Mouse (Mus musculus): Measurements from ENCODE around the gene Ndufaf3. TPM values are rescaled to one million over a fixed set of nuclear protein-coding genes. Genes with fewer than 3 reads are reported as not detected.
"Not testable (repeated sequence)": the region's sequence is repeated elsewhere in the genome, so short reads cannot be mapped to it uniquely, and the experiment has no call there.

Gene Ndufaf3
- 50.5 and 58.6 TPM in 2 replicates for polyA plus RNA-seq (2016; fragmentation: Nextera tagmentation; extraction: Ambion mirVana)

- under 1% methylated on average over 73 of the region's 73 CpGs for WGBS
- DNase-seq (ENCODE audit: low spot score) = peak; percentile 98
- Histone ChIP-seq H3K9me3 (no peaks in the 10 kb centered on the region), H3K36me3 (peaks cover 53% of the 10 kb centered on the region), H3K4me3 (peak within 1 kb of the TSS; percentile 85), H3K4me1 (peaks cover 48% of the 10 kb centered on the region), H3K27me3 (ENCODE audit: insufficient read depth, poor library complexity, severe bottlenecking) (no peaks in the 10 kb centered on the region), H3K27ac (peak within 1 kb of the TSS; percentile 94)
These were observed at the start of gene Ndufaf3 for GRCm38 (mm10) chr9:108566815-108567776. Ndufaf3 (minus strand) TSS chr9:108567434.

- no peak overlapping the region for H3K27ac ChIP-seq
- peaks cover 99% of the 10 kb centered on the region for H3K36me3 ChIP-seq
- 0 out of 2 replicates have a peak, but pooled peaks cover 9% of the 10 kb centered on the region for H3K4me1 ChIP-seq
- no peaks in the 10 kb centered on the region for H3K9me3 ChIP-seq
- no peak for DNase-seq (ENCODE audit: low spot score)
- H3K4me3 ChIP-seq = no peak overlapping the region
- WGBS = 95% methylated on average over 10 of the region's 10 CpGs
- H3K27me3 ChIP-seq (ENCODE audit: insufficient read depth, poor library complexity, severe bottlenecking) = no peaks in the 10 kb centered on the region
These were observed 44.3 kb upstream of the Ndufaf3 start for GRCm38 (mm10) chr9:108611488-108611887.

GRCm38 (mm10) chr9:108608889-108609288 lies 41.7 kb upstream of the Ndufaf3 start:
- H3K27me3 ChIP-seq (ENCODE audit: insufficient read depth, poor library complexity, severe bottlenecking) = no peaks in the 10 kb centered on the region
- WGBS = 81% methylated on average over 4 of the region's 4 CpGs

GRCm38 (mm10) chr9:108607929-108608328 lies 40.7 kb upstream of the Ndufaf3 start:
- not testable (repeated sequence) for H3K27me3 ChIP-seq (ENCODE audit: insufficient read depth, poor library complexity, severe bottlenecking); H3K9me3 ChIP-seq; H3K4me3 ChIP-seq; H3K27ac ChIP-seq; DNase-seq (ENCODE audit: low spot score)
- 0 out of 2 replicates have a peak, but pooled peaks cover 16% of the 10 kb centered on the region for H3K4me1 ChIP-seq
- WGBS = 90% methylated on average over 5 of the region's 5 CpGs
- H3K36me3 ChIP-seq = peaks cover 100% of the 10 kb centered on the region

More at GRCm38 (mm10) chr9:108608889-108609288, 41.7 kb upstream of the Ndufaf3 start:
- no peak for DNase-seq (ENCODE audit: low spot score)
- Histone ChIP-seq H3K4me1 (0 out of 2 replicates have a peak, but pooled peaks cover 16% of the 10 kb centered on the region), H3K36me3 (peaks cover 100% of the 10 kb centered on the region), H3K9me3 (no peaks in the 10 kb centered on the region), H3K4me3 (no peak overlapping the region), H3K27ac (no peak overlapping the region)

GRCm38 (mm10) chr9:108601986-108602385 lies 34.8 kb upstream of the Ndufaf3 start:
- Histone ChIP-seq H3K36me3 (peaks cover 51% of the 10 kb centered on the region), H3K4me3 (no peak overlapping the region), H3K27me3 (ENCODE audit: insufficient read depth, poor library complexity, severe bottlenecking) (no peaks in the 10 kb centered on the region), H3K9me3 (no peaks in the 10 kb centered on the region), H3K27ac (no peak overlapping the region), H3K4me1 (peaks cover 18% of the 10 kb centered on the region)
- 85% methylated on average over 4 of the region's 4 CpGs for WGBS
- DNase-seq (ENCODE audit: low spot score) = no peak

- no peak overlapping the region for H3K4me3 ChIP-seq
- no peaks in the 10 kb centered on the region for H3K9me3 ChIP-seq
- H3K27ac ChIP-seq = no peak overlapping the region
- peaks cover 30% of the 10 kb centered on the region for H3K4me1 ChIP-seq
- 52% methylated on average over 2 of the region's 2 CpGs for whole genome bisulfite sequencing
- peaks cover 31% of the 10 kb centered on the region for H3K36me3 ChIP-seq
- no peaks in the 10 kb centered on the region for H3K27me3 ChIP-seq (ENCODE audit: insufficient read depth, poor library complexity, severe bottlenecking)
- no peak for DNase-seq (ENCODE audit: low spot score)
These were observed 32.8 kb upstream of the Ndufaf3 start for GRCm38 (mm10) chr9:108600011-108600410.

GRCm38 (mm10) chr9:108599021-108599566 lies 31.9 kb upstream of the Ndufaf3 start:
- WGBS = 82% methylated on average over 4 of the region's 4 CpGs
- H3K27me3 ChIP-seq (ENCODE audit: insufficient read depth, poor library complexity, severe bottlenecking) = no peaks in the 10 kb centered on the region
- H3K9me3 ChIP-seq = no peaks in the 10 kb centered on the region
- DNase-seq (ENCODE audit: low spot score) = no peak
- no peak overlapping the region for H3K27ac ChIP-seq
- peaks cover 22% of the 10 kb centered on the region for H3K36me3 ChIP-seq
- peaks cover 30% of the 10 kb centered on the region for H3K4me1 ChIP-seq
- no peak overlapping the region for H3K4me3 ChIP-seq

- Histone ChIP-seq H3K27me3 (ENCODE audit: insufficient read depth, poor library complexity, severe bottlenecking) (no peaks in the 10 kb centered on the region), H3K4me1 (peaks cover 34% of the 10 kb centered on the region), H3K9me3 (no peaks in the 10 kb centered on the region), H3K4me3 (peak within 1 kb of the TSS; percentile 74), H3K27ac (peak within 1 kb of the TSS; percentile 88), H3K36me3 (peaks cover 6% of the 10 kb centered on the region)
- 2% methylated on average over 69 of the region's 69 CpGs for WGBS
- peak; percentile 90 for DNase-seq (ENCODE audit: low spot score)
These were observed 29.9 kb upstream of the Ndufaf3 start, which contains the start of gene P4htm for GRCm38 (mm10) chr9:108596998-108597764. P4htm (minus strand) TSS chr9:108597667.

- no peak for DNase-seq (ENCODE audit: low spot score)
- Histone ChIP-seq H3K9me3 (no peaks in the 10 kb centered on the region), H3K4me3 (peak overlapping the region; percentile 16; the same call in 1 of the 2 replicates), H3K27ac (peak overlapping the region; percentile 57), H3K36me3 (peaks cover 6% of the 10 kb centered on the region), H3K27me3 (ENCODE audit: insufficient read depth, poor library complexity, severe bottlenecking) (no peaks in the 10 kb centered on the region), H3K4me1 (peaks cover 41% of the 10 kb centered on the region)
- WGBS = 32% methylated on average over 3 of the region's 3 CpGs
These were observed 27.1 kb upstream of the Ndufaf3 start for GRCm38 (mm10) chr9:108594354-108594753.

GRCm38 (mm10) chr9:108591462-108591861 lies 24.2 kb upstream of the Ndufaf3 start:
- no peak overlapping the region for H3K27ac ChIP-seq
- peaks cover 6% of the 10 kb centered on the region for H3K36me3 ChIP-seq
- peaks cover 53% of the 10 kb centered on the region for H3K4me1 ChIP-seq
- no peaks in the 10 kb centered on the region for H3K9me3 ChIP-seq
- H3K4me3 ChIP-seq = no peak overlapping the region
- H3K27me3 ChIP-seq (ENCODE audit: insufficient read depth, poor library complexity, severe bottlenecking) = no peaks in the 10 kb centered on the region
- WGBS = 80% methylated on average over 4 of the region's 4 CpGs
- DNase-seq (ENCODE audit: low spot score) = no peak

GRCm38 (mm10) chr9:108589229-108589628 lies 22.0 kb upstream of the Ndufaf3 start:
- WGBS = 71% methylated on average over 5 of the region's 5 CpGs
- no peaks in the 10 kb centered on the region for H3K27me3 ChIP-seq (ENCODE audit: insufficient read depth, poor library complexity, severe bottlenecking)
- H3K36me3 ChIP-seq = peaks cover 6% of the 10 kb centered on the region
- no peak for DNase-seq (ENCODE audit: low spot score)
- H3K4me3 ChIP-seq = no peak overlapping the region
- H3K27ac ChIP-seq = peak overlapping the region; percentile 92
- no peaks in the 10 kb centered on the region for H3K9me3 ChIP-seq
- H3K4me1 ChIP-seq = peaks cover 46% of the 10 kb centered on the region

- H3K4me1 ChIP-seq = peaks cover 51% of the 10 kb centered on the region
- H3K27ac ChIP-seq = peak overlapping the region; percentile 92
- peak; percentile 97 for DNase-seq (ENCODE audit: low spot score)
- H3K27me3 ChIP-seq (ENCODE audit: insufficient read depth, poor library complexity, severe bottlenecking) = no peaks in the 10 kb centered on the region
- H3K9me3 ChIP-seq = no peaks in the 10 kb centered on the region
- peaks cover 3% of the 10 kb centered on the region for H3K36me3 ChIP-seq
- H3K4me3 ChIP-seq = peak overlapping the region; percentile 54
- WGBS = 1% methylated on average over 14 of the region's 14 CpGs
These were observed 20.4 kb upstream of the Ndufaf3 start for GRCm38 (mm10) chr9:108587571-108588180.
